Mouse (Mus musculus): ENCODE results near the gene Arhgef28. TPM values are rescaled to one million over a fixed set of nuclear protein-coding genes. Genes with fewer than 3 reads are reported as not detected.
"Not testable (repeated sequence)": the region's sequence is repeated elsewhere in the genome, so short reads cannot be mapped to it uniquely, and the experiment has no call there.

Gene Arhgef28
- polyA plus RNA-seq, 1 experiment from 2014 or later = 9.4 TPM

DNA sequence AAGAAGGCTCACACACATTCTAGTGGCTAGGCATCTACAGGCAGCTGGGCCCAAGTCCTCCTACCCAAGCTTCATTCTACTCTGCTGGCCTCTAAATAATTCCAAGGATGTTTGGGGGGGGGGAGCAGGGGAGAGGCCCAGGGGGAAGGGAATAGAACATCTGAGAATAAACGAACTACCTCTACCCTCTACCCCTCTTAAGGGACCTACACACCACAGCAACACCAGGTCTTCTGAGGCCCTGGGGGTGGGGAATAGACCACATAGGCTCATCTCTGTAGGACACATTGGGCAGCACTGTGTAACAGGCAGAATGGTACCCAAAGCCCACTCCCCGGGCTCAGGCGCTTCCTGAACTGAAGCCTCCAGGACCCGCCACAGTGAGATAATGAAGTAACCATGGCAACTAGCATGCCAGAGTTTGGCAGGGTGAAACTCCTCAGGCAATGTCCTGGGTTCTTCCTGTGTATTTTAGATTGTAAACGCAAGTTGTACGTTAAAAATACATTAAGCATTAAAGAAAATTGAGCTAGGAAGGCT lies 177.5 kb downstream of the Arhgef28 start:
- 0 out of 2 replicates have a peak, but pooled peaks have one; percentile 17 for ATAC-seq (ENCODE audit: low read depth)
- Histone ChIP-seq H3K27ac (replicated peaks; ENCODE audit: low read depth, low read length) (no peak overlapping the region), H3K4me3 (ENCODE audit: low read depth, low read length) (no peak overlapping the region), H3K9me3 (ENCODE audit: control insufficient read depth, low read length) (no peaks in the 10 kb centered on the region), H3K9ac (ENCODE audit: low read depth, low read length) (no peak overlapping the region), H3K36me3 (ENCODE audit: control insufficient read depth, insufficient read depth, low read length) (no peaks in the 10 kb centered on the region), H3K4me1 (ENCODE audit: control insufficient read depth, insufficient read depth, low read length) (peaks cover 8% of the 10 kb centered on the region; the same call in 1 of the 2 replicates), H3K4me2 (ENCODE audit: low read depth, low read length) (no peak overlapping the region), H3K27me3 (replicated peaks; ENCODE audit: control insufficient read depth, insufficient read depth, low read length) (no peaks in the 10 kb centered on the region)
- DNase-seq (ENCODE audit: low spot score) = no peak
- 46% methylated on average over 6 of the region's 6 CpGs for WGBS

- 61% methylated on average over 12 of the region's 12 CpGs for WGBS
- Histone ChIP-seq H3K36me3 (ENCODE audit: control insufficient read depth, insufficient read depth, low read length) (no peaks in the 10 kb centered on the region), H3K9ac (ENCODE audit: low read depth, low read length) (no peak overlapping the region), H3K9me3 (ENCODE audit: control insufficient read depth, low read length) (no peaks in the 10 kb centered on the region), H3K27ac (replicated peaks; ENCODE audit: low read depth, low read length) (no peak overlapping the region), H3K27me3 (replicated peaks; ENCODE audit: control insufficient read depth, insufficient read depth, low read length) (no peaks in the 10 kb centered on the region), H3K4me3 (ENCODE audit: low read depth, low read length) (no peak overlapping the region), H3K4me1 (ENCODE audit: control insufficient read depth, insufficient read depth, low read length) (peaks cover 8% of the 10 kb centered on the region; the same call in 1 of the 2 replicates), H3K4me2 (ENCODE audit: low read depth, low read length) (no peak overlapping the region)
- ATAC-seq (ENCODE audit: low read depth) (no peak), DNase-seq (ENCODE audit: low spot score) (peak; percentile 60)
These were observed 178.5 kb downstream of the Arhgef28 start for GRCm38 (mm10) chr13:98027641-98028204.

DNA sequence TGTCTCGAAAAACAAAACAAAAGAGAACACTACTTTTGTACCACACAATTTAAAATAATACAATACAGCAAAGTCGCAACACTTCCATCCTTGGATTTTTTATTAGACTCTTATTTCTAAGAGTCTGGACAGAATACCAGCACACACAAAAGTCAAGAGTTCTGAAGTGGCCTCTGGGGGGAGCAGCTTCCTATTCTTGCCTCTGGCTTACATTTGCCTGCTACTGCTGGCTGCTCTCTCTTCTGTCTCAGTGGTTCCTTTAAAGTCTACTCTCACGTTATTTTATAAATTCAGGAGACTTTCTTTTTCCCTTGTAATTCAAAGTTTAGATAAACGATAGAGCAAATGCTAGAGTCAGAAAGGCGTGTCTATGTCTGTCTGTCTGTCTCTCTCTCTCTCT lies 179.1 kb downstream of the Arhgef28 start:
- Histone ChIP-seq H3K36me3 (ENCODE audit: control insufficient read depth, insufficient read depth, low read length) (no peaks in the 10 kb centered on the region), H3K9ac (ENCODE audit: low read depth, low read length) (no peak overlapping the region), H3K4me2 (ENCODE audit: low read depth, low read length) (no peak overlapping the region), H3K9me3 (ENCODE audit: control insufficient read depth, low read length) (no peaks in the 10 kb centered on the region), H3K4me1 (ENCODE audit: control insufficient read depth, insufficient read depth, low read length) (peaks cover 8% of the 10 kb centered on the region; the same call in 1 of the 2 replicates), H3K27ac (replicated peaks; ENCODE audit: low read depth, low read length) (no peak overlapping the region), H3K27me3 (replicated peaks; ENCODE audit: control insufficient read depth, insufficient read depth, low read length) (no peaks in the 10 kb centered on the region), H3K4me3 (ENCODE audit: low read depth, low read length) (no peak overlapping the region)
- no peak for DNase-seq (ENCODE audit: low spot score)
- 74% methylated on average over 5 of the region's 5 CpGs for WGBS
- no peak for ATAC-seq (ENCODE audit: low read depth)

DNA sequence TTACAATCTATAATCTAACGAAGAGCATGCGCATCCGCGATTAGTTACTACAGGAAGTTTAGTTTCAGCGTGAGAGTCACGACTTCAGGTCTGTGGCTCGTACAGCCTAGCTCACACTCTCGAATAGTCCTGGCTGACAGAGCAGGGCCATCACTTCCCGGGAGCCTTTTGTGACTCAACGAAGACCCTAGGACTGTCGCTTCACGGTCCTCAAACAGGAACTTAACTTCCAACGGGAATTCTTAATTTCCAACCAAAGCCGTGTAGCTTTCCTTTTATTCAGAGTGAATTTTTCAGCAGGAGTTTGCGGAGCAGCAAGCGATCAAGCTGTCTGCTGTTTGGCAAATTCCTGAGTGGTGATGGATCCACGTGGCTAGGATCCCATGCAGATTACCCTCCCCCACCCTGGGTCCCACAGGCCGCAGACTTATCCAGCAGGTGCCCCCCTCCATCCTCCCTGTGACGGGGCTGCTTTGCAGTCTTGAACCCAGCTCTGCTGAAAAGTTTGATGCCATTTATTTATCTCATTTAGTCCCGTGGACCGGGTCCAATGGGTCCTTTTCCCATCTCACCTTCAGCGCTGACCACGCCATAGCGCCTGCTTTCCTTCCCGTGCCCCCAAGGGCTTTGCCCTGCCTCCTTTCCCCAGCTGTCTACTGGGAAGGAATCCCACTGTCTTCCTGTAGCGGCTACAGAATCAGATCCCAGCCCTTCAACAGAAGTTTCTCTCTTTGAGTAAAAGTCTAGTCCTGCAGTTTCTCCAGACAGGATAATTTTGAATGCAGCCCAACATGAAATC lies 180.3 kb downstream of the Arhgef28 start:
- no peaks in the 10 kb centered on the region for H3K27me3 ChIP-seq (replicated peaks; ENCODE audit: control insufficient read depth, insufficient read depth, low read length)
- no peak overlapping the region for H3K9ac ChIP-seq (ENCODE audit: low read depth, low read length)
- H3K36me3 ChIP-seq (ENCODE audit: control insufficient read depth, insufficient read depth, low read length) = no peaks in the 10 kb centered on the region
- ATAC-seq (ENCODE audit: low read depth) (no peak), DNase-seq (ENCODE audit: low spot score) (no peak)
- H3K27ac ChIP-seq (replicated peaks; ENCODE audit: low read depth, low read length) = no peak overlapping the region
- H3K9me3 ChIP-seq (ENCODE audit: control insufficient read depth, low read length) = no peaks in the 10 kb centered on the region
- no peak overlapping the region for H3K4me2 ChIP-seq (ENCODE audit: low read depth, low read length)
- WGBS = 76% methylated on average over 26 of the region's 26 CpGs
- H3K4me3 ChIP-seq (ENCODE audit: low read depth, low read length) = no peak overlapping the region
- H3K4me1 ChIP-seq (ENCODE audit: control insufficient read depth, insufficient read depth, low read length) = peaks cover 8% of the 10 kb centered on the region; the same call in 1 of the 2 replicates

GRCm38 (mm10) chr13:98025162-98025561 lies 181.1 kb downstream of the Arhgef28 start:
- Histone ChIP-seq H3K4me3 (ENCODE audit: low read depth, low read length) (no peak overlapping the region), H3K27me3 (replicated peaks; ENCODE audit: control insufficient read depth, insufficient read depth, low read length) (no peaks in the 10 kb centered on the region), H3K4me2 (ENCODE audit: low read depth, low read length) (no peak overlapping the region), H3K9me3 (ENCODE audit: control insufficient read depth, low read length) (no peaks in the 10 kb centered on the region), H3K36me3 (ENCODE audit: control insufficient read depth, insufficient read depth, low read length) (no peaks in the 10 kb centered on the region), H3K9ac (ENCODE audit: low read depth, low read length) (no peak overlapping the region), H3K4me1 (ENCODE audit: control insufficient read depth, insufficient read depth, low read length) (peaks cover 8% of the 10 kb centered on the region; the same call in 1 of the 2 replicates), H3K27ac (replicated peaks; ENCODE audit: low read depth, low read length) (no peak overlapping the region)
- 85% methylated on average over 7 of the region's 7 CpGs for WGBS
- ATAC-seq (ENCODE audit: low read depth) = no peak
- DNase-seq (ENCODE audit: low spot score) = no peak

- H3K36me3 ChIP-seq (ENCODE audit: control insufficient read depth, insufficient read depth, low read length) = no peaks in the 10 kb centered on the region
- WGBS = 91% methylated on average over 12 of the region's 12 CpGs
- ATAC-seq (ENCODE audit: low read depth) = no peak
These were observed 181.6 kb downstream of the Arhgef28 start for GRCm38 (mm10) chr13:98024680-98025079.

DNA sequence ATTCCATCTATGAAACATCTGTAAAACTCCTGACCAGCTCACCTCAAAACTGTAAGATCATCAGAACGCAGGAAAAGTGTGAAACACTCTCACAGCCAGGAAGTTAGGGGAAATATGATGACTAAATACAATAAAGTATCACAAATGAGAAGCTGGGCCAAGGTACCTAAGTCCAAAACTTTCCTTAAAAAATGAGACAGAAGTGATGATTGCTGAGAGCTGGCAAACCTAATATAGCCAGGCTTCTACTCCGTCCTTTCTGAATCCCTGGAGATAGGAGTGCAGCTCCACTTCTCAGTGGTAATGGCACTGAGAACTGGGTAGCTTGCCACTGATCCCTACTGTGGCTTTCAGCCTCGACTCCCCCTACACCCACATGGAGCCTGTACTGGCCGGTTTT lies 184.3 kb downstream of the Arhgef28 start:
- no peaks in the 10 kb centered on the region for H3K9me3 ChIP-seq (ENCODE audit: control insufficient read depth, low read length)
- H3K27ac ChIP-seq (replicated peaks; ENCODE audit: low read depth, low read length) = no peak overlapping the region
- DNase-seq (ENCODE audit: low spot score) = no peak
- 55% methylated on average over 4 of the region's 4 CpGs for WGBS
- H3K4me3 ChIP-seq (ENCODE audit: low read depth, low read length) = no peak overlapping the region
- no peak for ATAC-seq (ENCODE audit: low read depth)
- H3K36me3 ChIP-seq (ENCODE audit: control insufficient read depth, insufficient read depth, low read length) = no peaks in the 10 kb centered on the region
- no peak overlapping the region for H3K4me2 ChIP-seq (ENCODE audit: low read depth, low read length)
- H3K4me1 ChIP-seq (ENCODE audit: control insufficient read depth, insufficient read depth, low read length) = no peaks in the 10 kb centered on the region
- H3K9ac ChIP-seq (ENCODE audit: low read depth, low read length) = no peak overlapping the region
- H3K27me3 ChIP-seq (replicated peaks; ENCODE audit: control insufficient read depth, insufficient read depth, low read length) = no peaks in the 10 kb centered on the region

More at GRCm38 (mm10) chr13:98024680-98025079, 181.6 kb downstream of the Arhgef28 start:
- H3K27ac ChIP-seq (replicated peaks; ENCODE audit: low read depth, low read length) = no peak overlapping the region
- no peak for DNase-seq (ENCODE audit: low spot score)
- H3K4me1 ChIP-seq (ENCODE audit: control insufficient read depth, insufficient read depth, low read length) = peaks cover 8% of the 10 kb centered on the region; the same call in 1 of the 2 replicates
- no peak overlapping the region for H3K4me2 ChIP-seq (ENCODE audit: low read depth, low read length)
- no peak overlapping the region for H3K4me3 ChIP-seq (ENCODE audit: low read depth, low read length)
- no peak overlapping the region for H3K9ac ChIP-seq (ENCODE audit: low read depth, low read length)
- no peaks in the 10 kb centered on the region for H3K27me3 ChIP-seq (replicated peaks; ENCODE audit: control insufficient read depth, insufficient read depth, low read length)
- no peaks in the 10 kb centered on the region for H3K9me3 ChIP-seq (ENCODE audit: control insufficient read depth, low read length)

GRCm38 (mm10) chr13:98018837-98019236 lies 187.4 kb downstream of the Arhgef28 start:
- not testable (repeated sequence) for H3K36me3 ChIP-seq (ENCODE audit: control insufficient read depth, insufficient read depth, low read length); ATAC-seq (ENCODE audit: low read depth); H3K4me2 ChIP-seq (ENCODE audit: low read depth, low read length); DNase-seq (ENCODE audit: low spot score); H3K27ac ChIP-seq (replicated peaks; ENCODE audit: low read depth, low read length); H3K9me3 ChIP-seq (ENCODE audit: control insufficient read depth, low read length); H3K4me3 ChIP-seq (ENCODE audit: low read depth, low read length); H3K27me3 ChIP-seq (replicated peaks; ENCODE audit: control insufficient read depth, insufficient read depth, low read length); H3K4me1 ChIP-seq (ENCODE audit: control insufficient read depth, insufficient read depth, low read length); H3K9ac ChIP-seq (ENCODE audit: low read depth, low read length)
- 91% methylated on average over 8 of the region's 8 CpGs for WGBS

Data from embryonic facial prominence, embryonic 14.5 days (tissue).